Comparison of ENCODE assay signal across 1 mouse cellular context in the genomic region with DNA sequence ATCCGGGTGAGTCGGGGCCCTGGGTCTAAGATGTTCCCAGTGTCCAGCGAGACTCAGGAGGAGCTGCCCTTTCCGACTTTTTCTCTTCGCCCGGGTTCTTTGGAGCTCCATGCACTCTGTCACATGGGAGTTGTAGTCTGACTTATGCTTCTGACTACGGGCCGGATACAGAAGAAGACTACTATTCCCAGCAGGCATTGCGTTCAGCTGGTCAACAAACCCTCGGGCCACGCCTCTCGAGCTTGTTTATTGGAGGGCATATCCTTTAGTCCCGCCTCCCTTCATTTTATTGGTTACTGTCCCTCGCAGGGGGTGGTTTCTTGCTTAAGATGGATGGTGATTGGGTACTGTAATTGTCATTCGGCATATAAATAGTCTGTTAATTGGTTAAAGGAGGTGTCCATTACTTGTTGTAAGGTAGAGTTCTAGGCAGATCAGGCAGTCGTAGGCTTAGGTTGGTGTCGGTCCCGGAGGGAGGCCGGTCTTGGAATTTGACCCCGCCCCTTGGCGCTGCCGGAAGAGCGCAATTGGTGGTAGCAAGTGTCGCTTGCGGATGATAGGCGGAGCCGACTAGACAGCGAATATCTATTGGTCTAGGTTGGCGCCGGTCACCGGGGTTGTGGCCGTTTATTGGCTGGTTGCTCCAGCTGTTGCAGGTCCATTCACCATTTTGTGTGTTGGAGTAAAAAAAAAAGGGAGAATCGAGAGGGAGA.
TF ChIP-seq lines count a peak whose summit lies in the region.

No protein-coding gene starts in this region.

TF ChIP-seq in CH12.LX, 34 proteins besides CTCF, POLR2A, EP300 and RAD21:
- TF ChIP-seq IRF4 (IDR thresholded peaks at IDR 0.05; ENCODE audit: low read depth, low read length) (peak; percentile 45; the same call in 1 of the 2 replicates), TBP (conservative IDR thresholded peaks at IDR 0.05; ENCODE audit: low read depth, low read length) (peak; percentile 94), JUN (IDR thresholded peaks at IDR 0.05; ENCODE audit: insufficient read depth, low read depth, low read length) (no peak), GABPA (IDR thresholded peaks at IDR 0.05; ENCODE audit: insufficient replicate concordance, low read depth, low read length) (peak; percentile 54; the same call in 1 of the 2 replicates), SMC3 (IDR thresholded peaks at IDR 0.05; ENCODE audit: low read depth, low read length) (no peak), ZC3H11A (IDR thresholded peaks at IDR 0.05; ENCODE audit: low read depth, low read length) (no peak), MEF2A (IDR thresholded peaks at IDR 0.05; ENCODE audit: borderline replicate concordance, low read depth, low read length) (0 out of 2 replicates have a peak, but pooled peaks have one; percentile 1), MAFK (IDR thresholded peaks at IDR 0.05; ENCODE audit: insufficient replicate concordance, low read length) (no peak), USF2 (conservative IDR thresholded peaks at IDR 0.05; ENCODE audit: low read depth, low read length) (no peak), BHLHE40 (IDR thresholded peaks at IDR 0.05; ENCODE audit: low read depth, low read length) (no peak), ZKSCAN1 (IDR thresholded peaks at IDR 0.05; ENCODE audit: borderline replicate concordance, low read depth, low read length) (no peak), MAX (IDR thresholded peaks at IDR 0.05; ENCODE audit: low read length) (no peak), POLR2AphosphoS2 (IDR thresholded peaks at IDR 0.05; ENCODE audit: low read depth, low read length) (no peak), UBTF (IDR thresholded peaks at IDR 0.05; ENCODE audit: low read depth, low read length) (no peak), NELFE (IDR thresholded peaks at IDR 0.05; ENCODE audit: low read depth, low read length) (no peak), E2F4 (IDR thresholded peaks at IDR 0.05; ENCODE audit: insufficient replicate concordance, low read depth, low read length) (no peak), JUND (conservative IDR thresholded peaks at IDR 0.05; ENCODE audit: low read depth, low read length) (no peak), USF1 (IDR thresholded peaks at IDR 0.05; ENCODE audit: low read depth, low read length) (no peak), RCOR1 (conservative IDR thresholded peaks at IDR 0.05; ENCODE audit: low read depth, low read length) (no peak), ETS1 (conservative IDR thresholded peaks at IDR 0.05; ENCODE audit: low read depth, low read length) (0 out of 2 replicates have a peak, but pooled peaks have one; percentile 10), MYC (IDR thresholded peaks at IDR 0.05; ENCODE audit: low read depth, low read length) (peak; percentile 54; the same call in 1 of the 2 replicates), MXI1 (IDR thresholded peaks at IDR 0.05; ENCODE audit: low read depth, low read length) (no peak), CHD2 (IDR thresholded peaks at IDR 0.05; ENCODE audit: low read length) (peak; percentile 97), NRF1 (IDR thresholded peaks at IDR 0.05; ENCODE audit: low read depth, low read length) (peak; percentile 42; the same call in 1 of the 2 replicates), MAZ (IDR thresholded peaks at IDR 0.05; ENCODE audit: low read depth, low read length) (no peak; the same call in none of the 2 replicates), ZMIZ1 (IDR thresholded peaks at IDR 0.05; ENCODE audit: low read depth, low read length) (no peak), ZNF384 (IDR thresholded peaks at IDR 0.05; ENCODE audit: low read depth, low read length) (peak; percentile 97), PAX5 (IDR thresholded peaks at IDR 0.05; ENCODE audit: low read length) (no peak), ELF1 (IDR thresholded peaks at IDR 0.05; ENCODE audit: low read depth, low read length) (peak; percentile 72; the same call in 1 of the 2 replicates), HCFC1 (IDR thresholded peaks at IDR 0.05; ENCODE audit: low read depth, low read length) (peak; percentile 93), KAT2A (IDR thresholded peaks at IDR 0.05; ENCODE audit: insufficient replicate concordance, low read length) (peak; percentile 91; the same call in 1 of the 2 replicates), TCF12 (IDR thresholded peaks at IDR 0.05; ENCODE audit: low read depth, low read length) (no peak), SIN3A (IDR thresholded peaks at IDR 0.05; ENCODE audit: low read length) (peak; percentile 83), CHD1 (IDR thresholded peaks at IDR 0.05; ENCODE audit: low read depth, low read length) (no peak)
